Mouse (Mus musculus): ENCODE results near the gene H2-M10.6.
"Not testable (repeated sequence)": the region's sequence is repeated elsewhere in the genome, so short reads cannot be mapped to it uniquely, and the experiment has no call there.

- not testable (repeated sequence) for TF ChIP-seq CTCF, EP300 (IDR thresholded peaks at IDR 0.05; ENCODE audit: low read depth)
Observed at GRCm38 (mm10) chr17:36772610-36773009, 39.4 kb upstream of the H2-M10.6 start, which contains the start of gene H2-M10.5.

Measured in liver, embryonic 14.5 days (tissue).